Mouse (Mus musculus): ENCODE results near the gene Gpr156. TPM values are rescaled to one million over a fixed set of nuclear protein-coding genes. Genes with fewer than 3 reads are reported as not detected.
A peak's percentile ranks its signal among the peaks of the same experiment; 100 is the strongest.
"Not testable (repeated sequence)": the region's sequence is repeated elsewhere in the genome, so short reads cannot be mapped to it uniquely, and the experiment has no call there.

Gpr156 gene
- total RNA-seq, 2 experiments from 2014 or later, result 0.24 to 0.48 TPM

DNA sequence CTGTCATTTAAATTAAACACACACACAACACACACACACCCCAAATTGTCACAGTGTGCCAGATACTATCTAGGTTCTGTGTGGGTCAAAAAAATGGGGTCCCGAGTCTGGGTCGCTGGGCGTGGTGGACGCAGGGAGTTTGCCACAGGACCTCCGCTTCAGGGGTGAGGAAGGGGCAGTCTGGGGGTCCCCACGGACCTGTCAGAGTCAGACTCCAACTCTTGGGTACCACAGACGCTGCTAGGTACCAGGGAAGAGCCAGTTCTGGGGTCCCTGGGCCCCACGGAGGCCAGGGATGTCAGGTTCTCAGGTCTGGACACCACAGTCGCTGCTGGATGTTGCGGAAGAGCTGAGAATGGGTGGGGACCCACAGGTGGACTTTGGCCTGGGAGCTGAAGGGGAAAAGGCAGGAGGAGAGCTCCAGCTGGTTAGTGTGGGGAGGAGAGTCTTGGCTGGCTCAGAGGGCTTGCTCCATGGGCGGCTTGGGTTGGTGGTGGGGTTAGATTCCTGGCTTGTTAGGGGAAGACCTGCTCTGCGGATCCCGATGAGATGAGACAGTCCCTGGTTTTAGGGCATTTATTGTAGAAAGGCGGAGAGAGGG is 39.9 kb downstream of the Gpr156 start:
- no peak for DNase-seq

- DNase-seq, result no peak
Measured at GRCm38 (mm10) chr16:37956751-37957150, 40.5 kb downstream of the Gpr156 start.

DNA sequence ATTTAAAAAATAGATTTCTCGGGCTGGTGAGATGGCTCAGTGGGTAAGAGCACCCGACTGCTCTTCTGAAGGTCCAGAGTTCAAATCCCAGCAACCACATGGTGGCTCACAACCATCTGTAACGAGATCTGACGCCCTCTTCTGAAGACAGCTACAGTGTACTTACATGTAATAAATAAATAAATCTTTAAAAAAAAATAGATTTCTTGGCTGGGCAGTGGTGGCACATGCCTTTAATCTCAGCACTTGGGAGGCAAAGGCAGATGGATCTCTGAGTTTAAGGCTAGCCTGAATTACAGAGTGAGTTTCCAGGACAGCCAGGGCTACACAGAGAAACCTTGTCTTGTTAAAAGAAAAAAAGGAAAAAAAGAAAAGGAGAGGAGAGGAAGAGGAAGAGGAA is 46.4 kb downstream of the Gpr156 start:
- not testable (repeated sequence) for DNase-seq

DNA sequence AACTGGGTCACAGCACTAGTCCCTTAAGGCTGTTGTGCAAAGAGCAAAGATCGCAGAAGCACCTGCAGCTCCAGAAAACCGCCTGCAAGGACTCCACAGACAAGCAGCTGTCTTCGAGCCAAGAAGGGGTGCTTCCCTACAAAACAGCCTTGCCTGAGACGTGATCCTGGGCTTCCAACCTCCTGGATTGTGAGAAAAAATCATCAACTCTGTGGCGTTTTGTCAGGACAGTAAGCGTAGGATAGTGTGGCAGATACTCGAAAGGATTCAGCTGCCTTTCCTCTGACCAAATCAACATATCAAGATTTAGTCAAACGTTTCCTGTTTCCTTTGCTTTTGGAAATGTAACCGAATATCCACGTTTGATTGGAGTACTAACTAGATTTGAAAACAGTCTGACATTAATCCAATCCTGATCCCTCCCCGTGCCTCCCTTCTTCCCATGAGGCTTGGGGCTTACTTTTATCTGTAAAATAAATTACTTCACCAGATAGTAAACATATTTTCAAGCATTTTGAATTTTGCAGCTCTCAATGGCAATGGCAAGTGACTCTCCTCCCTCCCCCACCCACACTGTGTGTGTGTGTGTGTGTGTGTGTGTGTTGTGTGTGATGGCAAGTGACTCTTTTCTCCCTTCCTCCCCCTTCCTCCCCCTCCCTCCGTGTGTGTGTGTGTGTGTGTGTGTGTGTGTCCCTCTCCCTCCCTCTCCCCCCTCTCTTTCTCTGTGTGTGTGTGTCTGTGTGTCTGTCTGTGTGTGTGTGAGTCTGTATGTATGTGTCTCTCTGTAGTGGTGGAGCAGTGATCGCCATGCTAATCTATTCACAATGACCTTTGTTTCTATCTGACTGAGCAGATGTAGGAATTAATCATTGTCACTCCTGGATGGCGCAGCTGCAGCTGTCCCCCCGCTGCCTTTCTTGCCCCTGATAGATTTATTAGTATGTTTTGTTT is 47.3 kb downstream of the Gpr156 start:
- DNase-seq, result peak; percentile 59

DNA sequence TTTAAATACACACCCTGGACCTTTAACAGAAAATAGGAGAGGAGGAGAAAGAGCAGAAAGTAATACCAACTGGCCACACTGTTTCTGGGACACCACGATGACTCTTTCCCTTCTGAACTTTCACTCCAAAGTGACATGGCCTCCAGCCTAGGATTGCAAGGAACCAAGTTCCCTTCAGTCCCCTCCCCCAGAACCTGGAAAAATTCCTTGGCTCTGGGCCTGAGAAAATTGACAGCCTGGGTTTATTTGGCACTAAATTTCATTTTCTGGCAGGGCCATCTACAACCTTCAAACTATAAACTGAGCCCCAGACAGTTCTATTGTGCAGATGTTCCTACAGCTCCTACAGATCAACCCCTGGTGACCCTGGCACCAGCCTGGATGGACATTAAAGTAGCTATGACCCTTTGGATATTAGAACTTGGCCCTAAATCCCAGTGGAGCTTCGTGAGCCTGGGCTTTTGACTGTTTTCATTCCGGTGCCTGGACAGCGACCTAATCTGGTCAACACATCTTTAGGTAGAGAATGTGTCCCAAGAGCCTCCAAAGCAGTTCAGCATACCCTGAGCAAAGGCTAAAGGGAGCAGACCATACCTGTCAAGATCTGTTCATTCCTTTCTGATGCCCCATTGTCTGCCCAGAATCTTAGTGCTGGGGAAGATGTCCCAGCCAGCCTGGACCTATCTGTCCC is 48.2 kb downstream of the Gpr156 start:
- DNase-seq, result peak; percentile 75

GRCm38 (mm10) chr16:37966871-37967270 is 50.6 kb downstream of the Gpr156 start:
- DNase-seq, result no peak

DNA sequence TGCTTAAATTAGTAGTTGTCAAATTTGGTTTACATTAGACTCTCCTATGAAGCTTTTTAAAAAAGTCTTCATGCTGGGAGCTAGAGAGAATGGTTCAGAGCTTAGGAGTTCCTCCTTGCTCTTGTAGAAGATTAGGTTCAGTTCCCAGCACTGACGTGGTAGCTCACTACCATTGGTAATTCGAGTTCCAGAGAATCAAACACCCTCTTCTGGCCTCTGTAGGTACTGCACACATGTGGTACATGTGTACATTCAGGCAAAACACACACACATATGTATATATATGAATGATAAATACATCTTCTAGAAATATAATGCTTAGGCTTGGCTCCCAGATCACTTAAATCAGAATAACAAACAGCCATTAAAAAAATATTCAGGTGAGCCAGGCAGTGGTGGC is 51.1 kb downstream of the Gpr156 start:
- DNase-seq, result no peak

DNA sequence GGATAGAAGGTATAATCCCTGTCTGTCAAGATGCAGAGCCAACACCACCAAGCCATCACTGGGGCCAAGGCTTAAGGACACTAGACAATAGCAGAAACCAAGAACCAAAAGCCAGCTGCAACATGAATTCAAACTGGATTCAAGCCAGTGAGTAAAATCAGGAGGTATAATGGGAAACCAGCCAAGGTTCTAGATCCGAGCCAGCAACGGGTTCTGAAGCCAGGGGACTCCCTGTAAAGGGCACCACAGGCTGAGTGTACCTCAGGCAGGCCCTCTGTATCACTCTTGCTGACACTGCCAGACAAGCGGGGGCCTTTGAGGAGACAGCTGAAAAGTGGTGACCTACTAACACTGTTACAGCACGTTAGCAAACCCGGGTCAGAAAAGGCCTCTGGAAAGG is 55.2 kb downstream of the Gpr156 start:
- peak; percentile 40 for DNase-seq

- peak; percentile 41 for DNase-seq
Measured at GRCm38 (mm10) chr16:37972357-37972756, 56.1 kb downstream of the Gpr156 start.

- not testable (repeated sequence) for DNase-seq
Measured at GRCm38 (mm10) chr16:37973239-37973638, 56.9 kb downstream of the Gpr156 start.

DNA sequence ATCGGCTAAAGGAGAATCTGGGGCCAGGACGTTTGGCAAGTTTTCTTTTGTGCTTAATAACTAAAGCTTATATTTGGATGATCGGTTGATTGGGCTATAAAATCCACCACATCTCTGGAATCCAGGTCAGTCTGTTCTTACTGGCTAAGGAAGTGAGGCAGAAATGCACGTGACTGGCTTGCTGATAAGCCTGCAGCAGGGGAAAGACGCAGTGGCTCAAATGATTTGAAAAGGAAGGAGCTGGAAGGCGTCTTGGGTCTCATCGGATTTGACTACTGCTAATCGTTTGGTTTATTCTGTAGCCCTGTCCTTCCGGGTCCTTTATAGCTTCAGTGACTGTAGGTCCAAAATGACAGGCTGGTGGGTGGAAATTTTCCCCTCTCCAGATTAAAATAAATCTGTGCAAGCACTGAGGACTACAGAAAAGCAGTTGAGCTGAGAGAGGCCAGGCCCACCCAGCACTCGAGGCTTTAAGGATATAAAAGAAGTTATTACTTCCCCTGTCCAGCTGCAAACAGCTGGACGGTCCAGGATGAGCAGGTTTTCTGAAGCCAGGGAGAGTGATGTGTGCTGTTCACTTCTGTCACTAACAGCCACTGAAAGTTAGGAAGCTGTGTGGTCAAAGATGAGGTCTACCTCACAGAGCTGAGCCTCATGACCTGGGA is 57.7 kb downstream of the Gpr156 start:
- DNase-seq, result no peak

DNA sequence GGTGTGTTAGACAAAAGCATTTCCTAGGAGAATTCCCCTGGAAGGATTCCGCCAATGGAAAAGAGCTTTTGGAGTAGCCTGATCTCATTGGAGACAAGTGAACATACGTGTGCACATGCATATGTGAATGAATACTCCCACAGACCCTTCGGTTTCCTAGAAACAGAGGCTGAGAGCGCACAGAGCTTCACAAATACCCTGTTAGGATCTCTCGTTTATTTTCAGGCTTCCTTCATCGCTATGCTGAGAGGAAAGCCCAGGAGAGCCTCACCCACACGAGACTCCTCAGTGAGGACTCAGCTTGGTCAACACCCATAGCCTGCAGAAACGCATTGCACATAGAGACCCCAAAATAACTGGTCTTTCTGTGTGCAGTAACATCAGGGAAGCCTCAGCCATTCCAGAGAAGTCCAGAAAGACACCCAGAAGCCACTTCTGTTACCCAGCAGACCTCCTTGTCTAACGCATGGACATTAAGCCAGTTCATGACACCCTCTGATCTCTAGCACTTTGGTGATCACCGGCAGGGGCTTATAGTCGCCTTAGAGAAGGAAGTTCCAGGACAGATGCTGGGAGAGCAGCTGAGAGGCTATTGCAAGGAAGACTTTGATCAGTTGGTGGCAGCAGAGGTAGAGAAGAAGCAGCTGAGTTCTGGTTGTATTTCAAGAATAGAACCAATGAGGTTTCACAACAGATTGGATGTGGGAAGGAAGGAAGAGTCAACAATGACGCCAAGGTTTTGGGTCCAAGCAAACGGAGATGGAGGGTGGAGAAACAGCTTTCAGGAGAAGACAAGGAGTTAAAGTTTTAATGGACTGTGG is 58.4 kb downstream of the Gpr156 start:
- DNase-seq, result peak; percentile 49

DNA sequence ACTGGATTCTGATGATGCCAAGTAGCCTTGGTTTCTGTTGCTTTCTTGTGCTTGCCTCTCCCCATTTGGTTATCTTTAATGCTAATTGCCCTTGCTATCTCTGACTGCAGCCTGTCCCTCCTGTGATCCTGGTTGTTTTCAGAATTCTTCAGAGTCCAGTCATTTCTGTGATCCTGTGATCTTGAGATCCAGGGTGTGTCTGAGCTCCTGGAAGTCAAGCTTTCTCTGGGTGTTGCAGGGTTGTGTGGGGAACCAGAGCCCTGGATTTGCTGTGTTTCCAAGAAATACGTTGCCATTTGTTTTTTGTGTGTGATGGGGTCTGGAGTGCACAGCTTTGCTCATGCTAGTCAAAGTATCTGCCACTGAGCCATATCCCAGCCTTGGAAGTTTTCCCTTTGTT is 65.6 kb downstream of the Gpr156 start:
- DNase-seq, result no peak

DNA sequence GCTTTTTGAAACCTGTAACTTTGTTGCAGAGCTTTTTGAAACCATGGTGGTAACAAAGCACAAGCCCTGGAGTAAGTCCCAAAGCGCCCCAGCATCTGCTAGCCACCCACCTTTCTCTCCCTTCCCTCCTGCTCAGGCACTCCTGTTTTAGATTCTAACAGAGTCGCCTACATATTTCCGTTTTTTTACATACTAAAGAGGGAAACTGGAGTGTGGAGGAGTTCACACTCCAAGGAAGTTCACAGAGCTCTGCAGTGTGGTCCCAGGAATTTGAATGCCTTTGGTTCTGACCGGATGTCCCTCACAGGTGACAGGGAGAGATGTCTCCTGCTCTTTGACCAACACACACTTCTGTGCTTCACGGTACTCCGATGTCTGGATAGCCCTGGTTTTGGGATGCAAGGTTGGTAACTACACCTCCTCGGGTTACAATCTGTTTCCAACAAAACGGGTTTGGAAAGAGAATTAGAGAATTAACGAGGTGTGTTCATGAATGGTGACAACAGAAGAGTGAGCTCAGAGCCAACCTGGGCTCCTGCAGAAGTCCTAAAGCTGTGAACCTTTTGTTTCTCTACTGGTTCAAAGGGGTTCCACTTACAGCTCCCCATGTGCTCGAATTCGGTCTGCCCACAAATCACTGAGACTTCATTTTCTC is 72.0 kb downstream of the Gpr156 start:
- no peak for DNase-seq

DNA sequence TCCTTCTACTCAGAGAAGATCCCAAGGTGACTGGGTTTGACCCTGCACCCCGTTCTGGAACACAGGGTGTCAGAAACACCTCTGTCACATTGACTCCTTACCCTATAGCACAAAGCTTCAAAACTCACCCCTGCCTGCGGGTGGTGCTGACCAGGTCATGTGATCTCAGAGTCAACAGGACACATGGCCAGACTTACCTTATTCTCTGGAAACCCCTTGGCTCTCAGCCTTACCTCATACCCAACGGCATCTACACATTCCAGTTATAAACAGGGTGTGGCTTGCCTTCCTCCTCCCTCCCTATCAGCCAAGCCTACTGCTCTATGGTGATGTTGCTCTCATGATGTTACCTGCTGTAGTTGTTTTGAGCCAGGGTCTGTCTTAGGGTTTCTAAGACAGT is 73.5 kb downstream of the Gpr156 start:
- no peak for DNase-seq

- peak; percentile 10 for DNase-seq
Measured at GRCm38 (mm10) chr16:37990553-37991344, 74.5 kb downstream of the Gpr156 start.

DNA sequence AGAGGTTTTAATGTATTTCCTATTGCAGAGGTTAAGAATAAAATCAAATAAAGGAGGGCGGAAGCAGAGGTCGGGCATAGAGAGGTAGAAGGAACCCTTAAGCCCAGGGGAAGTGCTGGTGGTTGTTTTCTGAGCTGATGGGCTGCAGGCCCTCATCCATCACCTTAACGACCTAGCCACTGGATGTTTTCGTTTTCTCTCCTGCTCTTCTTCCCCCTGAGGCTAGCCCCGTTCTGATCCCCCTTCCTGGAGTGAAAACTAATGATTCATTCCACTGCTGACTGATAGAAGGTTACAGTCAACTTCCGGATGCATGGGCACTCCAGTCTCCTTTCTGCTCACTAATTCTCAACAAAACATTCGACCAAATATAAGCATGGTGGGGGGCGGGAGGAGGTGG is 76.5 kb downstream of the Gpr156 start:
- no peak for DNase-seq

DNA sequence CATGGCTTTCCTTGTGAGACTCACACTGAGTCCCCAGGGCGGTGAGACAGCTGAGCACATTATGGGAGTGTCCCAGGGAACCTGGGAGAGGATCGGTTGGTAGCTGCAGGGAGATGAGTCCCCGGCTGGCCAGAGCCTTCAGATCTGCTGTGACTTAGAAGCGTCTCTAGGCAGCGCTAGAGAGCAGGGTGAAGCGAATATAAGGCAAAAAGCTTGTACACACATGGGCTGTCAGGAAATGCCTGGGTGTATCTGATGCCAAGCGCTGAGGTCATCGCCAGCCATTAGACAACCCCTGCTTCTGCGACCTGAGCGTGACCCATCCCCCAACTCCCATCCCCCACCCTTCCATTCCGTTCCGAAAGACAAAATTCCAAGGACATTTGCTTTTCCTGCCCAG is 78.4 kb downstream of the Gpr156 start:
- DNase-seq, result peak; percentile 76

DNA sequence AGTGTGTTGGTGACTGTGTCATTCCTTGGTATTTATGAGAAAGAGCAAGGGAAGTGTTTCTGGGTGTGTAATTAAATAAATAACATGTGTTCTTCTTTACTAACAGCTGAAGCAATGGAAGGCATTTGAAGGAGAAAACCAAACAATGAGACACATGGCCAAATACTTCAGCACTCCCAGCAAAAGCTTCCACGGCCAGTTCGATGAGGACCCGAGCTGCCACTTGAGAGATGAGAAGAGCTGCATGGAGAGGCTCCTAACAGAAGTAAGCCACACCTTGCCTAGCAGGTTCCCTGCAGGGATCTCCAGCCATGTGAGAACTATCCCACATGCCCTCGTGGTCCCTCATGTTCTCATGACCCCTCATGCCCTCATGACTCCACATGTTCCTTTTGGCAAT is 81.5 kb downstream of the Gpr156 start:
- DNase-seq, result no peak

DNA sequence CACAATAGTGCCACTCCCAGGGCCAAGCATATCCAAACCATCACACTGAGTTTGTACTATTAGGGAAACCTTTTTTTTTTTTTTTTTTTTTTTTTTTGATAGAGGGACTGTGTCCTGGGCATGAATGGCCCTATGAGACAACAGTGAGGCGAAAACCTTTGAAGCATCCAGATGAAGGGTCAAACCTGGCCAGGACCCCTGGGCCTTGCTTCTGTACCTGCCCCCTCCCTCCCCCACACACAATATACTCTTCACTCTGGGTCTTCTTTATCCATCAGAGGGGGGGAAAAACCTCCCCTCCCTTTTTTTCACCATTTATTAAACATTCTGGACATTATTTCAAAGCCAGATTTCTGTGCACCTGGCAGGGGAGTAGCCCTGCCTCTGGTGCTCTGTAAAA is 83.5 kb downstream of the Gpr156 start:
- DNase-seq, result no peak

Measured in adrenal gland, postnatal 10 days (tissue).